Mouse (Mus musculus): ENCODE data around the gene Pigb. TPM values are rescaled to one million over a fixed set of nuclear protein-coding genes. Genes with fewer than 3 reads are reported as not detected.
A peak's percentile ranks its signal among the peaks of the same experiment; 100 is the strongest.

The Pigb gene
- polyA plus RNA-seq (2011; ENCODE audit: insufficient read depth, insufficient read length, low read depth, missing spikeins), result 28.9 and 30.0 TPM in 2 replicates

DNA sequence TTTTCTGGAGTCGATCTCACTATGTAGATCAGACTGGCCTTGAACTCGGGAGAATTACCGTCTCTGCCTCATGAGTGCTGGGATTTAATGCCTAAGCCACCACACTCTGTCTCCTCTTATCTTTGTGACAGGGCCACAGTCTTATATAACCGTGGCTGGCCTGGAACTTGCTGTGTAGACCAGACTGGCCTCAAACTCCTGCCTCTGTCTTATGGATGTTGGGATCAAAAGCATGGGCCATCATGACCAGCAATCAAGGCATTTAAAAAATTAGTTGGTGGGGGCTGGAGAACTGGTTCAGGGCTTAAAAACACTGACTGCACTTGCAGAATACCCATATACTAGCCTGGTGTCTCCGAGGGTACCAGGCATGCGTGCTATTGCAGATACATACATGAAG lies at the start of gene Pigb:
Gene Pigb (minus strand): TSS at position 299 of the 400 bp plus-strand sequence.
- TF ChIP-seq EP300 (IDR thresholded peaks at IDR 0.05; ENCODE audit: insufficient read depth, low read depth, low read length), result no peak
- TF ChIP-seq POLR2A (IDR thresholded peaks at IDR 0.05; ENCODE audit: insufficient read depth, low read length), result no peak
- TF ChIP-seq CTCF (IDR thresholded peaks at IDR 0.05; ENCODE audit: low read depth, low read length), result no peak
- no peaks in the 10 kb centered on the region for H3K27me3 ChIP-seq (ENCODE audit: control insufficient read depth, insufficient read depth, low read length, poor library complexity, severe bottlenecking)
- H3K36me3 ChIP-seq (ENCODE audit: control insufficient read depth, insufficient read depth, low read length, poor library complexity, severe bottlenecking), result peaks cover 7% of the 10 kb centered on the region
- peak within 1 kb of the TSS; percentile 96 for H3K4me3 ChIP-seq (ENCODE audit: low read depth, low read length)
- H3K9me3 ChIP-seq (replicated peaks; ENCODE audit: control insufficient read depth, insufficient read depth, low read length, poor library complexity, severe bottlenecking), result no peaks in the 10 kb centered on the region
- H3K9ac ChIP-seq (ENCODE audit: low read depth, poor library complexity, severe bottlenecking), result peak within 1 kb of the TSS; percentile 49
- no peaks in the 10 kb centered on the region for H3K4me1 ChIP-seq (ENCODE audit: control insufficient read depth, insufficient read depth, low read length)
- H3K27ac ChIP-seq (ENCODE audit: insufficient read depth, low read length), result peak within 1 kb of the TSS; percentile 36; the same call in 1 of the 2 replicates

DNA sequence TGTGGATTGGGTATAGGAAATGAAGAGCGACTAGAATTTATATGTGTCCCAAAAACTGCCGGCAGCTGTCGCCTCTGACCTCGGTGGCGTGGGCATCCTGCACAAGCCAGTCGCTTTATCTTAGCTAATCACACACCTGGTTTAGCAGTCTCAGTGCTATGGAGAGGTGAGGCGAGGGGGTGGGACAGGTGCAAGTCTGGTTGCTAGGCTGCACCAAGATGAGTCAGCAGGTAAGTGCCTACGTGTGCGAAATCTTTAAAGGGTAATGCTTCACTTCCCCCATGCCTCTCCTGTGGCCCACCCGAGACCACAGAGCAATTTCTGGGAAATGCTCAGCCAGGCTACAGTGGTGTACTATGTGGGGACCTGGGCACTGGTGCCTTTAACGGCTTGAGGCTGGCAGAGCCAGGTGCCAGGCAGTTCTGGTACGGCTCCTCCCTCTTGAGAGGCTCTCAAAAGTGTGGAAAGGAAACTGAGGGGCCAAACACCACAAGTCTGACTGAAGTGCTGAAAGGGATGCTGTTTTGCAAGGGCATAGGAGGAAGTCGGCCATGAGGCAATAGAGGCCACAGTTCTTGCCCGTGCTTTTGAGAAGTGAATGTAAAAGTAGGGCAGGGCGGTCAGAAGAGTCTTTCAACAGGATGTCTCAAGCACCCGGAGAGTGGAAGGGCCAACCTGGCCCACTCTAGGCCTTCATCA lies 49.2 kb upstream of the Pigb start:
- TF ChIP-seq CTCF (IDR thresholded peaks at IDR 0.05; ENCODE audit: low read depth, low read length) (no peak), POLR2A (IDR thresholded peaks at IDR 0.05; ENCODE audit: insufficient read depth, low read length) (no peak), EP300 (IDR thresholded peaks at IDR 0.05; ENCODE audit: insufficient read depth, low read depth, low read length) (0 out of 2 replicates have a peak, but pooled peaks have one; percentile 54)
- Histone ChIP-seq H3K27ac (ENCODE audit: insufficient read depth, low read length) (no peak overlapping the region), H3K27me3 (ENCODE audit: control insufficient read depth, insufficient read depth, low read length, poor library complexity, severe bottlenecking) (no peaks in the 10 kb centered on the region), H3K4me1 (ENCODE audit: control insufficient read depth, insufficient read depth, low read length) (peaks cover 2% of the 10 kb centered on the region), H3K9ac (ENCODE audit: low read depth, poor library complexity, severe bottlenecking) (no peak overlapping the region), H3K36me3 (ENCODE audit: control insufficient read depth, insufficient read depth, low read length, poor library complexity, severe bottlenecking) (no peaks in the 10 kb centered on the region), H3K9me3 (replicated peaks; ENCODE audit: control insufficient read depth, insufficient read depth, low read length, poor library complexity, severe bottlenecking) (no peaks in the 10 kb centered on the region), H3K4me3 (ENCODE audit: low read depth, low read length) (no peak overlapping the region)

DNA sequence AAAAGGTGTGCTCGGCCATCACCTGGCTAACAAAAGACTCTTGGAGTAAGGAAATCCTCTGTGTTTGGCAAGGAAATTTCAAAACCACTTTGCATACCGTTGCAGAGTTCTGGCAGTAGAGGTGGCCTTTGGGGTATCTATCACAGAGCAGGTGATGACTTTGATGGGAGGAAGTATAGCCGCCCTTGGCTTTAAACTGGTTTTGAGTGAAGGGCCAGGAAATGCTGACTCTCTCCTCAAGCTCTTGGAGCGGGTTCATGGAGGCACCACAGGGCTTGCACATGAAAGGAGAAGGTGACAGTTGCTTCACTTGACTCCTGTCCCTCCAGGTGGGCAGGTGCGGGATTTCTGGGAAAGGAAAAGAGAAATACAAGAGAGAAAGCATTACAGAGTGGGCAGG lies 47.4 kb upstream of the Pigb start:
- H3K27me3 ChIP-seq (ENCODE audit: control insufficient read depth, insufficient read depth, low read length, poor library complexity, severe bottlenecking), result no peaks in the 10 kb centered on the region
- H3K36me3 ChIP-seq (ENCODE audit: control insufficient read depth, insufficient read depth, low read length, poor library complexity, severe bottlenecking), result no peaks in the 10 kb centered on the region
- no peak overlapping the region for H3K9ac ChIP-seq (ENCODE audit: low read depth, poor library complexity, severe bottlenecking)
- H3K27ac ChIP-seq (ENCODE audit: insufficient read depth, low read length), result no peak overlapping the region
- H3K4me3 ChIP-seq (ENCODE audit: low read depth, low read length), result no peak overlapping the region
- TF ChIP-seq EP300 (IDR thresholded peaks at IDR 0.05; ENCODE audit: insufficient read depth, low read depth, low read length) (no peak), CTCF (IDR thresholded peaks at IDR 0.05; ENCODE audit: low read depth, low read length) (no peak), POLR2A (IDR thresholded peaks at IDR 0.05; ENCODE audit: insufficient read depth, low read length) (no peak)
- H3K4me1 ChIP-seq (ENCODE audit: control insufficient read depth, insufficient read depth, low read length), result peaks cover 2% of the 10 kb centered on the region
- no peaks in the 10 kb centered on the region for H3K9me3 ChIP-seq (replicated peaks; ENCODE audit: control insufficient read depth, insufficient read depth, low read length, poor library complexity, severe bottlenecking)

DNA sequence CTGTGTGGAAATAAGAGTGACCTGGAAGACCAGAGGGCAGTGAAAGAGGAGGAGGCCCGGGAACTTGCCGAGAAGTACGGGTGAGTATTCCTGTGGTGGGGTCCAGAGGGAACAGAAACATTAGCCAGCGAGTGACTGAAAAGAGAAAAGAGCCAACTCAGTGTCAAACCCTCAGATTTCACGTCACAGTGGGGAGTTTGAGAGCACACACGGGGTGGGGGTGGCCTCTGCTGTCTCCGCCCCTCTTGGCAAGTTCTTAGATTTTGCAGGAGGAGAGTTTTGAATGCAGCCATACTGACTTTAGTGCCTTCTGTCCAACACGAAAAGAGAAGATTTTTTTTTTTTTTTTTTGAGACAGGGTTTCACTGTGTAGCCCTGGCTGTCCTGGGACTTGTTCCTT lies 46.9 kb upstream of the Pigb start:
- TF ChIP-seq EP300 (IDR thresholded peaks at IDR 0.05; ENCODE audit: insufficient read depth, low read depth, low read length) (no peak), CTCF (IDR thresholded peaks at IDR 0.05; ENCODE audit: low read depth, low read length) (no peak), POLR2A (IDR thresholded peaks at IDR 0.05; ENCODE audit: insufficient read depth, low read length) (no peak)
- Histone ChIP-seq H3K4me1 (ENCODE audit: control insufficient read depth, insufficient read depth, low read length) (peaks cover 4% of the 10 kb centered on the region), H3K36me3 (ENCODE audit: control insufficient read depth, insufficient read depth, low read length, poor library complexity, severe bottlenecking) (no peaks in the 10 kb centered on the region), H3K27ac (ENCODE audit: insufficient read depth, low read length) (no peak overlapping the region), H3K27me3 (ENCODE audit: control insufficient read depth, insufficient read depth, low read length, poor library complexity, severe bottlenecking) (no peaks in the 10 kb centered on the region), H3K4me3 (ENCODE audit: low read depth, low read length) (no peak overlapping the region), H3K9ac (ENCODE audit: low read depth, poor library complexity, severe bottlenecking) (no peak overlapping the region), H3K9me3 (replicated peaks; ENCODE audit: control insufficient read depth, insufficient read depth, low read length, poor library complexity, severe bottlenecking) (no peaks in the 10 kb centered on the region)

DNA sequence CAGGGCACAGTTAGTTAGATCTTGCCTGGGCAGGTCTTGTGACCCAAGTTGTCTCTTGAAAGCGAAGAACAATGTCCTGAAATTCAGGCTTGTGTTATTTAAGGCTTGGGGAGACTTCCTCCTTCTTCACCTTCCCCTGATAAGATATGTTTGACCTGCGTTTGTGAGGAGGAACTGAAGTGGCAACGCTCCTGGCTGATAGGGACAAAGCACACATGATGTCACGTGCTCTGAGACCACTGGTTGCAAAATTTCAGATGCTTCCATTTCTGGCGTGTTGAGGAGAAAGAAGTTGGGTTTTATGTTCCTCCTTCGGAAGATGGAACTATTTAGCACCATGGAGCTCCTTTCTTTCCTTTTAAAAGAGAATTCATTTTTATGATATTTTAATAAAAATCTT lies 45.7 kb upstream of the Pigb start:
- H3K9me3 ChIP-seq (replicated peaks; ENCODE audit: control insufficient read depth, insufficient read depth, low read length, poor library complexity, severe bottlenecking), result no peaks in the 10 kb centered on the region
- no peak overlapping the region for H3K4me3 ChIP-seq (ENCODE audit: low read depth, low read length)
- H3K27me3 ChIP-seq (ENCODE audit: control insufficient read depth, insufficient read depth, low read length, poor library complexity, severe bottlenecking), result no peaks in the 10 kb centered on the region
- H3K4me1 ChIP-seq (ENCODE audit: control insufficient read depth, insufficient read depth, low read length), result peaks cover 4% of the 10 kb centered on the region
- no peak for TF ChIP-seq EP300 (IDR thresholded peaks at IDR 0.05; ENCODE audit: insufficient read depth, low read depth, low read length)
- H3K9ac ChIP-seq (ENCODE audit: low read depth, poor library complexity, severe bottlenecking), result no peak overlapping the region
- no peak overlapping the region for H3K27ac ChIP-seq (ENCODE audit: insufficient read depth, low read length)
- H3K36me3 ChIP-seq (ENCODE audit: control insufficient read depth, insufficient read depth, low read length, poor library complexity, severe bottlenecking), result no peaks in the 10 kb centered on the region

DNA sequence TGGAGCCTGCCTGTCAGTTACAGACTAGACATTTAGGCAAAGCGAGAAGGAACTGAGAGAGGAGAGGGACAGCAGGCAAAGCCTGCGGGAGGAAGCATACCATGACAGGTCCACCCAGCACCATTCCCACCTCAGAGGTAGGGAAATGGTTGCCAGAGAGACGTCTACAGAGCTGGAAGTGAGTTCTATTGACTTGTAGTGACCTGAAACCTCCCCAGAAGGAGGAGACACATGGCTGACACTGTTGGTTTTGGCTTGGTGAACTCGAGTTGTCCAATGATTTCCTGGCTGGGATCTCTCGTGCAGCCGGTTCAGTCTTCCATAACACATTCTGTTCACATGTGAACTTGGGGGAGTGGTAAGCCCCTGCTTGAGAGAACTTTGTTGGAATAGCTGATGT lies 43.8 kb upstream of the Pigb start:
- H3K36me3 ChIP-seq (ENCODE audit: control insufficient read depth, insufficient read depth, low read length, poor library complexity, severe bottlenecking), result no peaks in the 10 kb centered on the region
- no peak for TF ChIP-seq CTCF (IDR thresholded peaks at IDR 0.05; ENCODE audit: low read depth, low read length)
- no peak for TF ChIP-seq POLR2A (IDR thresholded peaks at IDR 0.05; ENCODE audit: insufficient read depth, low read length)
- no peak for TF ChIP-seq EP300 (IDR thresholded peaks at IDR 0.05; ENCODE audit: insufficient read depth, low read depth, low read length)
- no peaks in the 10 kb centered on the region for H3K9me3 ChIP-seq (replicated peaks; ENCODE audit: control insufficient read depth, insufficient read depth, low read length, poor library complexity, severe bottlenecking)
- H3K9ac ChIP-seq (ENCODE audit: low read depth, poor library complexity, severe bottlenecking), result no peak overlapping the region
- H3K4me1 ChIP-seq (ENCODE audit: control insufficient read depth, insufficient read depth, low read length), result peaks cover 4% of the 10 kb centered on the region
- H3K27ac ChIP-seq (ENCODE audit: insufficient read depth, low read length), result no peak overlapping the region
- no peak overlapping the region for H3K4me3 ChIP-seq (ENCODE audit: low read depth, low read length)
- no peaks in the 10 kb centered on the region for H3K27me3 ChIP-seq (ENCODE audit: control insufficient read depth, insufficient read depth, low read length, poor library complexity, severe bottlenecking)
